Mouse (Mus musculus) megakaryocyte, embryonic 14.5 days (primary cell): Measurements from ENCODE around the gene Ccdc114.

Experiments
- FLI1 ChIP-seq: IDR thresholded peaks from 2 replicates; pipeline ENCODE4 v1.6.1; 2012; ENCODE audit warnings: low read length, inconsistent platforms, mixed read lengths
- GATA1 ChIP-seq: IDR thresholded peaks from 3 replicates; pipeline ENCODE4 v1.6.1; 2012; ENCODE audit warnings: mixed read lengths, low read length, inconsistent platforms, borderline replicate concordance

- TF ChIP-seq GATA1 = no peak
- TF ChIP-seq FLI1 = no peak
Measured at GRCm38 (mm10) chr7:45887246-45887645, 36.6 kb upstream of the Ccdc114 start.
